Mouse (Mus musculus): ENCODE measurements around the gene Msl1.
"Not testable (repeated sequence)": the region's sequence is repeated elsewhere in the genome, so short reads cannot be mapped to it uniquely, and the experiment has no call there.

Gene Msl1

DNA sequence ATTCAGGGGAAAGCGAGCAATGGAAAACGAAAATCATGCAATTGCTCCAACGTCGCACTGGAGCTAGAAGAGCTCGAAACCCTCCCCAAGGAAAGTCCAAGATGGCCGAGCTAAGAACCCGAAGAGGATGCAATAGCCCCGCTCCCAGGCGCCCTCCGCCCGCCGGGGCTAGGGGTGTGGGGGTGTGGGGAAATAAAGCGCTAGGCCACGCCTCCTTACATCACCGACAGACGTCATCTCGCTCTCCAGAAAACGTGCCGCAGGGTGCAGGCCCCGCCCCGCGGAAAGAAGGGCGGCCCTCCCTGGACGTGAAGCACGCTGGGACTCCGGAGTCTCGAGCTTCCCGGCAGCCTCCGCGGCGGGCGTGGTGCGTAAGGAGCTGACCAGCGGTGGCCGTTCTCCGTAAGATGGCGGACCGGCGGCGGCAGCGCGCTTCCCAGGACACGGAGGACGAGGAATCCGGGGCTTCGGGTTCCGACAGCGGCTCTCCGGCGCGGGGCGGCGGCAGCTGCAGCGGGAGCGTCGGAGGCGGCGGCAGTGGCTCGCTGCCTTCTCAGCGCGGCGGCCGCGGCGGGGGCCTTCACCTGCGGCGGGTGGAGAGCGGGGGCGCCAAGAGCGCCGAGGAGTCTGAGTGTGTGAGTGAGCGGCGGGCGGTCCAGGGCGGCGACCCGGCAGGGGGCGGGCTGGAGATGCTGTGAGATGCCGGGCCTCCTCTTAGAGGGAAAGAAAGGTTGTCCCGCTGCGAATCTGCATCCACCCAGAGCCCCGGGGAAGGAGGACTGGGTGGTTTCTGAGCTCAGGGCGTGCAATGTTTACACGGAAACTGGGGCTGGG is 14.4 kb downstream of the Msl1 start:
- peaks cover 22% of the 10 kb centered on the region for H3K4me1 ChIP-seq (replicated peaks; ENCODE audit: low read depth, low read length)
- TF ChIP-seq NANOG (IDR thresholded peaks at IDR 0.05; ENCODE audit: borderline replicate concordance, low read length): no peak
- TF ChIP-seq POU5F1 (IDR thresholded peaks at IDR 0.05; ENCODE audit: borderline replicate concordance, low read length): no peak
- no peak for TF ChIP-seq CTCF (conservative IDR thresholded peaks at IDR 0.05; ENCODE audit: low read length)
- H3K36me3 ChIP-seq (ENCODE audit: insufficient read depth, low read length): peaks cover 66% of the 10 kb centered on the region
- peak overlapping the region; percentile 89 for H3K4me3 ChIP-seq (replicated peaks; ENCODE audit: low read length)
- H3K27me3 ChIP-seq (ENCODE audit: insufficient read depth, low read length): no peaks in the 10 kb centered on the region
- H3K9me3 ChIP-seq (ENCODE audit: low read length): peaks cover 48% of the 10 kb centered on the region

DNA sequence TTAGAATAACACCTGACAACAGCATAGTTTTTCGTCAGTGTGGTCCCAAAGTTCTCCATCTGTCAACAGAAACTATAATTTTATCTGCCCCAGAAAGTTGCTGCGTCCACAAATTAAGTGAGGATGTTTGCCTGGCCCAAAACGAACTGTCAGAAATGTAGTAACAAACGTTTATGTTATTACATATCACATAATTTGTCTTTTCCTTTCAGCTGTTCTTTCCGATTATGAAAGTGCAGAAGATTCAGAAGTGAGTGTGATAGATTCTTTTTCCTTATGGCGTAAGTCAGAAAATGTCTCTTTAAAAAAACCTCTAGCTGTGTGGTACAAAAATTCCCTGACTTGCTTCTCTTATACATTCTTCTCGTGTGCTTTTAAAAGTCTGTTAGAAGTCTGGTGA is 15.4 kb downstream of the Msl1 start:
- Histone ChIP-seq H3K9me3 (ENCODE audit: low read length) (peaks cover 38% of the 10 kb centered on the region), H3K27me3 (ENCODE audit: insufficient read depth, low read length) (no peaks in the 10 kb centered on the region), H3K4me3 (replicated peaks; ENCODE audit: low read length) (peak overlapping the region; percentile 89), H3K36me3 (ENCODE audit: insufficient read depth, low read length) (peaks cover 63% of the 10 kb centered on the region), H3K4me1 (replicated peaks; ENCODE audit: low read depth, low read length) (peaks cover 22% of the 10 kb centered on the region)
- TF ChIP-seq CTCF (conservative IDR thresholded peaks at IDR 0.05; ENCODE audit: low read length) (no peak), POU5F1 (IDR thresholded peaks at IDR 0.05; ENCODE audit: borderline replicate concordance, low read length) (no peak)

DNA sequence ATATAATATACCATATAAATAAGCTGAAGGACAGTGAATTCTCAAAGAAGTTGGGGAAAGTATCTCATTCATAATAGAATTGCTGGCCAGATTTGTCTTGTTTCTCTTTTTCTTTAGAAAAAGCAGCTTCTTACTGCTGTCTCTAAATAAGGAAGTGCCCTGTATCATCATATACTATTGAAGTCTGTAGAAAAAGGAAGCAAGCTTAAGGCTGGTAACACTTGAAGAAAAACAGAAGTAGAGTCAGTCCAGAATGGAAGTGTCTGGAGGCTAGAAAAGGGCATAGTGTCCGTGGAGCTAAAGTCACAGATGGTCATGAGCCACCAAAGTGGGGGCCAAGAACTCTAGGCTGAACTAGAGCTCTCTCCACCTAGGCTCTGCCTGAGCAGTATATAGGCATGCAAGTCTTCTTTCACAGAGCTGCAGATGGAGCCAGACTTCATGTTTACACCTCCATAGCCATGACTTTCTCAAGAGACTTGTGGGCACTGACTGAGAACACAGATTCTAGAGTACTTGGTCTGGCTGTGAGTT is 21.5 kb downstream of the Msl1 start:
- peaks cover 16% of the 10 kb centered on the region for H3K4me1 ChIP-seq (replicated peaks; ENCODE audit: low read depth, low read length)
- H3K9me3 ChIP-seq (ENCODE audit: low read length): no peaks in the 10 kb centered on the region
- H3K4me3 ChIP-seq (replicated peaks; ENCODE audit: low read length): no peak overlapping the region
- no peaks in the 10 kb centered on the region for H3K27me3 ChIP-seq (ENCODE audit: insufficient read depth, low read length)
- peaks cover 82% of the 10 kb centered on the region for H3K36me3 ChIP-seq (ENCODE audit: insufficient read depth, low read length)
- TF ChIP-seq POU5F1 (IDR thresholded peaks at IDR 0.05; ENCODE audit: borderline replicate concordance, low read length) (no peak), NANOG (IDR thresholded peaks at IDR 0.05; ENCODE audit: borderline replicate concordance, low read length) (no peak), CTCF (conservative IDR thresholded peaks at IDR 0.05; ENCODE audit: low read length) (no peak)

DNA sequence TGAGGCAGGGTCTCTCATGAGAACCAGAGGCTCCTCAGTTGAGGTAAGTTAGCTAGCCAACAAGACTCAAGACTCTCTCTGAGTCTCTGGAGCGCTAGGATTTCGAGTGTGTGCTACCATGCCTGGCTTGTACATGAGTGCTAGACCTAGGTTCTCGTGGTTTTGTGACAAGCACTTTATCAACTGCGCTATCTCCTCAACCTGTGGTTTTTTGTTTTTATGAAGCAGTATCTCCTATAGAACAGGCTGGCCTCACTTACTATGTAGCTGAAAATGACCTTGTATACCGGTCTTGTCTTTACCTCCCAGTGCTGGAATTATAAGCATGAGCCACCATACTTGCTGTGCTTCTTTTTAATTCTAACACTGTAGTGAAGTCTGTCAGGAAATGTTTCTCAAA is 25.7 kb downstream of the Msl1 start:
- no peak for TF ChIP-seq POU5F1 (IDR thresholded peaks at IDR 0.05; ENCODE audit: borderline replicate concordance, low read length)
- H3K36me3 ChIP-seq (ENCODE audit: insufficient read depth, low read length): peaks cover 90% of the 10 kb centered on the region
- no peaks in the 10 kb centered on the region for H3K9me3 ChIP-seq (ENCODE audit: low read length)
- peaks cover 15% of the 10 kb centered on the region for H3K4me1 ChIP-seq (replicated peaks; ENCODE audit: low read depth, low read length)
- no peaks in the 10 kb centered on the region for H3K27me3 ChIP-seq (ENCODE audit: insufficient read depth, low read length)
- H3K4me3 ChIP-seq (replicated peaks; ENCODE audit: low read length): no peak overlapping the region

DNA sequence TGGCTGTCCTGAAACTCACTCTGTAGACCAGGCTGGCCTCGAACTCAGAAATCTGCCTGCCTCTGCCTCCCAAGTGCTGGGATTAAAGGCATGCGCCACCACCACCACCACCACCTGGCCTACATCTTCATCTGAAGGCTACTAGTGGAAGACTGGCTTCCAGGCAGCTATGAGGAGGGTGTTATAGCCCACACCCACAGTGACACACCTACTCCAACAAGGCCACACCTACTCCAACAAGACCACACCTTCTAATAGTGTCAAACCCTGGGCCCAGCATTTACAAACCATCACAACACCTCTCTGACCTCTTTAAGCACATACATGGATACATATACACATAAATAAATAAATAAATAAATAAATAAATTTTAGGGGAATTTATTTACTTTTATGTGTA is 30.8 kb downstream of the Msl1 start:
- H3K9me3 ChIP-seq (ENCODE audit: low read length); H3K27me3 ChIP-seq (ENCODE audit: insufficient read depth, low read length); H3K4me3 ChIP-seq (replicated peaks; ENCODE audit: low read length): not testable (repeated sequence)
- H3K4me1 ChIP-seq (replicated peaks; ENCODE audit: low read depth, low read length): peaks cover 35% of the 10 kb centered on the region
- peaks cover 85% of the 10 kb centered on the region for H3K36me3 ChIP-seq (ENCODE audit: insufficient read depth, low read length)

DNA sequence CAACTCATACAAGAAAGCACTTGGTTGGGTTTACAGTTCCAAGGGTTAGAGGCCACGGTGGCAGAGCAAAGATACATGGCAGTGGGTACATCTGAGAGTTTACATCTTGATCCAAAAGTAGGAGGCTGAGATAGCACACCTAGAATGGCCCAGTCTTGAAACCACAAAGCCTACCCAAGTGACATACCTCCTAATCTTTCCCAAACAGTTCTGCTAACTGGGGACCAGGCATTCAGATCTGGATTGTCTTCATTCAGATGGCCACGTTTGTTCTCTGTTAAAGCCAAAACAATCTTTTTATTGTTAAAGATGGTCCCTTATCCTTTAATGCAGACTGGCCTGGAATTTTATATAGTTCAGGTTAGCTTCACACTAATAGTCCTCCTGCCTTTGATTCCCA is 32.6 kb downstream of the Msl1 start:
- TF ChIP-seq NANOG (IDR thresholded peaks at IDR 0.05; ENCODE audit: borderline replicate concordance, low read length): no peak
- no peak for TF ChIP-seq CTCF (conservative IDR thresholded peaks at IDR 0.05; ENCODE audit: low read length)
- TF ChIP-seq POU5F1 (IDR thresholded peaks at IDR 0.05; ENCODE audit: borderline replicate concordance, low read length): no peak
- H3K27me3 ChIP-seq (ENCODE audit: insufficient read depth, low read length): no peaks in the 10 kb centered on the region

DNA sequence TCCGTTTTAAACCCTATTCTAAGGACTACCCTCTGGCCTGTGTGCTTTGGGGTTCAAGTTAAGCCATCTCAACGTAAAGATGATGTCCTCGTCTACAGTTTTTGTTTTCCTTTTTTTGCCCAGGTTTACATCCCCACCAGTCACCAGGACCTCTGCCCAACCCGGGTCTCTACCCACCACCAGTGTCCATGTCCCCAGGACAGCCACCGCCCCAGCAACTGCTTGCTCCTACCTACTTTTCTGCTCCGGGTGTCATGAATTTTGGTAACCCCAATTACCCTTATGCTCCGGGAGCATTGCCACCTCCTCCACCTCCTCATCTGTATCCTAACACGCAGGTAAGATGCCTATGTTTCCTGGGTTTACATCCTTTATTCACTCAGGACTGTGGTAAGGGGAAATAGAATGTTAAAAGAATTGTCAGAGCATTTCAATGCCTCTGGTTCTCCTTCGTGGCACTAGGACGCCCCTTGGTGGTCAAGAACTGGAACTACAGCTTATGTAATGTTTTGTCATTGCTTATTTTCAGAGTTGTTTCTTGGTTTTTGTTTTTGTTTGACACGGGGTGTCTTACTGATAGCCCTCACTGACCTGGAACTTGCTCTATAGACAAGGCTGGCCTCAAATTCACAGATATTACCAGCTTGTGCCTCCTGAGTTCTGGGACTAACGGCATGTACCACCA is 33.9 kb downstream of the Msl1 start:
- Histone ChIP-seq H3K4me3 (replicated peaks; ENCODE audit: low read length) (no peak overlapping the region), H3K4me1 (replicated peaks; ENCODE audit: low read depth, low read length) (peaks cover 40% of the 10 kb centered on the region), H3K27me3 (ENCODE audit: insufficient read depth, low read length) (no peaks in the 10 kb centered on the region), H3K36me3 (ENCODE audit: insufficient read depth, low read length) (peaks cover 82% of the 10 kb centered on the region), H3K9me3 (ENCODE audit: low read length) (no peaks in the 10 kb centered on the region)
- TF ChIP-seq NANOG (IDR thresholded peaks at IDR 0.05; ENCODE audit: borderline replicate concordance, low read length) (no peak), CTCF (conservative IDR thresholded peaks at IDR 0.05; ENCODE audit: low read length) (peak; percentile 80)

More for the DNA sequence above, 32.6 kb downstream of the Msl1 start:
- H3K36me3 ChIP-seq (ENCODE audit: insufficient read depth, low read length): peaks cover 85% of the 10 kb centered on the region
- no peaks in the 10 kb centered on the region for H3K9me3 ChIP-seq (ENCODE audit: low read length)
- H3K4me1 ChIP-seq (replicated peaks; ENCODE audit: low read depth, low read length): peaks cover 29% of the 10 kb centered on the region
- no peak overlapping the region for H3K4me3 ChIP-seq (replicated peaks; ENCODE audit: low read length)

DNA sequence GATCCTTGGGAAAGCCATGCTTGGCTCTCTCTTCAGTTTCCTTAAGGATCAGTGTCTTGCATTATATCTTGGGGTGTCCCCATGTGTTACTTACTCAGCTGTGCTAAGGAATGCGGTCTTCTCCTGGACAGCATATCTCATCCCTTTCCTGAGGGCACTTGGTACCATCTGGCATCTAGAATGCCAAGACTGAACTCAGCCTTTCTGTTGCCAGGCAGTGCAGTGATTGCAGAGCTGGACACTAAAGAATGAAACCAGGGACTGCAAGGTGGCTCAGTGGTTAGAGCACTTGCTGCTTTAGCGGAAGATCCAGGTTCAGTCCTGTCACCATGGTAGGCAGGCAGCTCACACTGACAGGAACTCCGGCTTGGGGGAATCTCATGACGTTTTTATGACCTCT is 34.6 kb downstream of the Msl1 start:
- H3K36me3 ChIP-seq (ENCODE audit: insufficient read depth, low read length): peaks cover 75% of the 10 kb centered on the region
- H3K9me3 ChIP-seq (ENCODE audit: low read length): no peaks in the 10 kb centered on the region
- TF ChIP-seq NANOG (IDR thresholded peaks at IDR 0.05; ENCODE audit: borderline replicate concordance, low read length): no peak
- no peak for TF ChIP-seq CTCF (conservative IDR thresholded peaks at IDR 0.05; ENCODE audit: low read length)
- TF ChIP-seq POU5F1 (IDR thresholded peaks at IDR 0.05; ENCODE audit: borderline replicate concordance, low read length): no peak
- no peak overlapping the region for H3K4me3 ChIP-seq (replicated peaks; ENCODE audit: low read length)
- H3K27me3 ChIP-seq (ENCODE audit: insufficient read depth, low read length): no peaks in the 10 kb centered on the region
- H3K4me1 ChIP-seq (replicated peaks; ENCODE audit: low read depth, low read length): peaks cover 45% of the 10 kb centered on the region
